Mouse (Mus musculus): ENCODE measurements at regions not wholly inside any gene's neighbourhood (a gene's known extent, or its start where the extent isn't known, plus 50 kb on each side); places are given as distances from the start of the nearest gene placed in this dataset.

GRCm38 (mm10) chr15:64434502-64434901 lies 374.2 kb upstream of the Fam49b start:
- no peak for DNase-seq

- no peak for DNase-seq
These were observed 374.6 kb upstream of the Fam49b start for GRCm38 (mm10) chr15:64434908-64435307.

- DNase-seq = no peak
These were observed 372.4 kb upstream of the Gm21798 start for GRCm38 (mm10) chr15:64445076-64445475.

- DNase-seq = peak in 1 of 2 experiments; percentile 5
These were observed 371.0 kb upstream of the Gm21798 start for GRCm38 (mm10) chr15:64446411-64447072.

DNA sequence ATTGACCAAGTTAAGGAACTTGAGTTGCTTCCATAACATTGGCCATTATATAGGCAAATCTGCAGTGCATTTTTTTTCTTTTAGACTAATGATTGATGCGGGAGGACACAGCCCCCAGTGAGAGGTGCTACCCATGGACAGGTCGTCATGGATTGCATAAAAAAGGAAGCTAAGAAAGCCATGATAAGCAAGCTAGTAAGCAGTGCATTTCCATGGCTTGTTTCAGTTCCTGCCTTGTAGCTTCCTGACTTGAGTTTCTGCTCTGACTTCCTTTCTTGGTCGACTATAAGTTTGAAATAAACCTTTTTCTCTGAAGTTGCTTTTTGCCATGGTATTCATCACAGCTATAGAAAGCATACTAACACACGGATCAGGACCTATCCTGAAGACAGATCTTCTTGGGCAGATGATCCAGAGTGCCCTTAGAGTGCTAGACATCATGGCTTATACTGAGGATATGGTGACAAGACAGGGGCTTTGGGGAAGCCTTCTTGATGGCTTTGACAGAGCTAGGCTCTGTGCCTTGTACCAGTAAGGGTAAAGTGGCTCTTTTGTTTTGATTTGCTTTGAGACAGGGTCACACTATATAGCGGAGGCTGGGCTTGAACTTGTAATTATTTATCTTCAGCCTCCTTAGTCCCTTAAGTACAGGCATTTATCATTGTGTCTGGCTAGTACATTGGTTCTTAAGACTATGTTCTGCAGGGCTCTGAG lies 370.1 kb upstream of the Gm21798 start:
- no peak for DNase-seq

DNA sequence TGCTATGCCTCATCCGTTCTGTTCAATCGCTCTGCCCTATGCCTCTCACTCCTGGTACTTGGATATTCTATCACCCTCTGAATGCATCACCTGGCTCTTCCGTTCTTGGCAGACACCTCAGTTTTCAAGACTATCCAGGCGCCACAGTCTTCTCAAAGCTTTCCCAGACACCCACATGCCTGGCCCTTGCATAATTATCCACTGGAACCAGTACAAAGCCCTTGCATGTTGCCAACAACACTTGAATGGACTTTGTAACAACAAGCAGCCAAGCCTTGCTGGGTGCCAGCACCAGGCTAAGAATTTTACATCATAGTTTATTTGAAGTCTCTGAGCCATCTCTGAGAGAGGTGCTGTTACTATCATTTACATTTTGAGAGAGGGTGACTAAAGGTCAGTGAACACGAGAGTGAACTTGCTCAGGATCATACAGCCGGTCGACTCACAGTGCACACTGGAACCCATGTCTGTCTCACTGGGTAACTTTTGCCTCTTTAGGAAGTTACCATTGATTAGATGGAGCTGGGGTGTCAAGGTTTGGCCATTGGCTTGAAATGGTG lies 368.8 kb upstream of the Gm21798 start:
- no peak for DNase-seq

DNA sequence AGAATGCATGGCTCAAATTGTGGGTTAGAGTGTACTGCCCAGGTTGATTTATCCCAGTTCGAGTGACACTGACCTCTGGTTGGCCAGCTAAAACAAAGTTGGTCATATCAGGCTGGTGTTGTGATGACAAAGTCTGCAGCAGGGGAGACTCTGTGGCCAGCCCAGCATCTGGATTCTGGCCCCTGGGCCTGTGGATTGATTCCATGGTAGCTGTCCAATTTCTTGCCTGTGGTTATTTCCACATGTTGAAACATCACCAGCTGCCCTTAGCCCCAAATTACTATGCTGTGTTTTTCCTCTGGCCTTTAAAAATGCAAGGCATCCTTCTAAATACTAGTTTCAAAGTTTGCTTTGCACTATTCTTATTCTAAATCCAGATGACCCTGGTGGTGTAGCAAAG lies 346.8 kb upstream of the Gm21798 start:
- no peak for DNase-seq

DNA sequence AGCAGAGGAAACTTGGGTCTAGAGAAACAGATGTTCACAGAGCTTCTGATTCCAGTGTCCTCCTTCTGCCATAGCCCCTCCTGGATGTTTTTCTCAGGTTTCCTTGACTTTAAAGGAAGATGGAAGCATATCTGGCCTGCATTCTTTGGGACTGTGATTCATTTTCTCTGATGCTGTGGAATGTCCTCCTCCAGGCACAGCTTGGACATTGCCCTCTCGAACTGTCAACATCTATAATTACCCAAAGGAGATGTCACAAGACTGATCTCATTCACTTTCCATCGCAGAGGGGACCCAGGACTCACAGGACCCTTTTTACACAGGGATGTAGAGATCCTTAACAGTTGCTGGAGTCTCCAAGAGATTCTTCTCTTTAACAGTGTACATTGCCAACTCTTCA lies 345.9 kb upstream of the Gm21798 start:
- no peak for DNase-seq

GRCm38 (mm10) chr15:64474236-64474635 lies 343.3 kb upstream of the Gm21798 start:
- DNase-seq = no peak

DNA sequence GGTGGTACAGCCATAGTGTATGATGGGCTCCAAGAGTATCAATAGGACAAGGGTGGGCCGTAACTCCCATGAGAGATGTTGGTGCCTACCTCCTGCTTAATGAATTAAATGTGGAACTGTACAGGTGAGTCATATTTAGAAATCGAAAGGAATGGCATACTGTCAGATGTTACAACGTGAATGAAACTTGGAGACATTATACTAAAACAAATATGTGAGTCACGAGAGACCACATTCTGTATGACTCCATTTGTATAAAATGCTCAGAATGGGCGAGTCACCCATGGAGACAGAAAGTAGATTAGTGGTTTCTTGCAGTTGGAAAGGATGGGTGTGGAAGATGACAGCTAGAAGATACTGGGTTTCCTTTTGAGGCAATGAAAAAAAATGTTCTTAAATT lies 340.4 kb upstream of the Gm21798 start:
- no peak for DNase-seq

GRCm38 (mm10) chr15:64480625-64481024 lies 336.9 kb upstream of the Gm21798 start:
- no peak for DNase-seq

- DNase-seq = no peak
These were observed 336.3 kb upstream of the Gm21798 start for GRCm38 (mm10) chr15:64481226-64481625.

DNA sequence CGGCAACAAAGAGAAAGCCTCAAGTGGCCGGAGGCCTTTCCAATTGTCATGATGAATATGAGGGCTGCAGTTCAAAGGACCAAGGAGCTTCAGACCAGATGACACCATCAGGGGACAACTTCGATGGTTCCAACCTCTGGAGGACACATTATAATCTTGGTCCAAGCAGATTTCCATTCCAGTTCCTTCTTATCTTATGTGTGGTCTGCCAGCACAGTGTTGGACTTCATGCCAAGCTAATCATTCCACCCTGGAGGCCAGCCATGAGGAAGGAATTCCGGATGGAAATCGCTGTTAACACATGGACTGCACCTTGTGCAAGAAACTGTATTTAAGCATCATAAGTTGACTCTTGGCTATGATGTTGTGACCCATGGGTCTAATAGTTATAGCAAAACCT lies 334.5 kb upstream of the Gm21798 start:
- no peak for DNase-seq

DNA sequence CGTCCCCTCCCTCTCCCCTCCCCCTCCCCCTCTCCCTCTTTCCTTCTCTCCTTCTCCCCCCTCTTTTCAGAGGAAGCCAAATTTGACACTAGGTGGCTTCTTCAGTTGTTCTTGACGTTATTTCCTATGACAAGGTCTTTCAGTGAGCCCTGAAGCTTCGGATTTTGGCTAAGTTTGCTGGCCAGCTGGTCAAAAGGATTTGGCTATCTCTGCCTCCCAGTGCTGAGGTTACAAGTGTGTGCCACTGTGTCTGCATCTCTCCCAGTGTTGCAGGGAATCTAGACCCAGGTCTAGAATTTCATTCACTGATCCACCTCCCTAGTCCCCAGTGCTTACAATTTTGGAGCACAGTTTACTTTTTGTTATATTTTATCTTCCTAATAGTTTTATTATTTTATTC lies 329.7 kb upstream of the Gm21798 start:
- no peak for DNase-seq

- DNase-seq = no peak
These were observed 316.7 kb upstream of the Gm21798 start for GRCm38 (mm10) chr15:64500783-64501182.

- DNase-seq = no peak
These were observed 316.0 kb upstream of the Gm21798 start for GRCm38 (mm10) chr15:64501479-64501878.

- DNase-seq = no peak
These were observed 312.7 kb upstream of the Gm21798 start for GRCm38 (mm10) chr15:64504751-64505150.

- no peak for DNase-seq
These were observed 306.8 kb upstream of the Gm21798 start for GRCm38 (mm10) chr15:64510649-64511048.

GRCm38 (mm10) chr15:64511176-64511575 lies 306.3 kb upstream of the Gm21798 start:
- no peak for DNase-seq

GRCm38 (mm10) chr15:64512615-64513014 lies 304.9 kb upstream of the Gm21798 start:
- no peak for DNase-seq

- DNase-seq = no peak
These were observed 303.9 kb upstream of the Gm21798 start for GRCm38 (mm10) chr15:64513501-64514097.

DNA sequence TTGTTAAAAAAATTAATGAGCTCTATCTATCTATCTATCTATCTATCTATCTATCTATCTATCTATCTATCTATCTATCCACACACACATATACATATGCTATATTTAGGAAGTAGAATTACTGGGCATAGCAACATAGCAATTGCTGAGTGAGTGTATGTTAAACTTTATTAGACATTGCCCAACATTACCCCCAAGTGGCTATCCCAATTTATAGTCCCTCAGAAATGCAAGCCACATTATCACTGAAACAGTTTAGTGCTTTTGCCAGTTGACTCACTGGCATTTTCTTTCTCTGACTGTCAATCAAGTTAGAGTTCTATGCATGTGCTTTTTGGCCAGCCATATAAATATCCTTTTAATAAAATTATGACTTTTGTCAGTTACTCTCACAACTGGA lies 302.3 kb upstream of the Gm21798 start:
- DNase-seq = no peak

DNA sequence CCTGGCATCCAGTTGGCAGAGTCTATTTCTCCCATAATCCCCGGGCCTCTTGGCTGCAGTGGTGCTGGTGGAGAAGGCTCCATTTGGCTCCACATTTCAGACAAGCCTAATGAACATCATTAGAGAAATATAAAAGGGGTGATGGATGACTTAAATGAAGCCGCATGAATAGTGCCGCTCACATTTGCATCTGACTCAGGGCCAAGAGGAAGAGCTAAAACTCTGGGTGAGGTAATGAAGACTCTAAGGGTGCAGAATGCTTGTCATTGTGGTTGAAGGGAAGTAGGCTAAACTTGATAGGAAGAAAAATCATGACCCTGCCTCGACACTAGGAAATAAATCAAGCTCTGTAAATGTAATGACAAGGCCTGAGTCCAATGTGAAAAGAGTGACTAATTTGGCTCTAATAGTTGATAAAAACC lies 298.3 kb upstream of the Gm21798 start:
- no peak for DNase-seq

- DNase-seq = no peak
These were observed 296.9 kb upstream of the Gm21798 start for GRCm38 (mm10) chr15:64520568-64520967.
